Mouse (Mus musculus) kidney, adult 2 months (tissue): ENCODE data around the gene Cep152.

ENCODE experiments used
- CTCF ChIP-seq: fragments of 200-500 bp; conservative IDR thresholded peaks from 2 replicates; pipeline ENCODE4 v1.5.1; 2011; ENCODE audit warnings: low read depth, mild to moderate bottlenecking, control low read depth, low read length, moderate library complexity, mixed read lengths; ENCODE audit not compliant: insufficient read depth, insufficient read length
- POLR2A ChIP-seq: fragments of 200-500 bp; IDR thresholded peaks from one replicate; pipeline ENCODE4 v1.6.1; 2011; ENCODE audit warnings: low read depth, low read length, control low read depth

- TF ChIP-seq POLR2A (no peak), CTCF (no peak)
These were observed 21.9 kb downstream of the Cep152 start for GRCm38 (mm10) chr2:125602970-125603369.
